Mouse (Mus musculus): ENCODE results near the gene Rgs19. TPM values are rescaled to one million over a fixed set of nuclear protein-coding genes. Genes with fewer than 3 reads are reported as not detected.

Rgs19 gene
- polyA plus RNA-seq, 1 experiment, result 25.7 TPM

GRCm38 (mm10) chr2:181684713-181685112 is 9.1 kb downstream of the Rgs19 start:
- Histone ChIP-seq H3K4me1 (ENCODE audit: control insufficient read depth, insufficient read depth, low read length) (no peaks in the 10 kb centered on the region; the same call in 1 of the 2 replicates), H3K27ac (ENCODE audit: control insufficient read depth, insufficient read depth, low read depth, low read length) (no peak overlapping the region), H3K36me3 (ENCODE audit: control insufficient read depth, insufficient read depth, low read length) (no peaks in the 10 kb centered on the region; the same call in 1 of the 2 replicates), H3K4me3 (ENCODE audit: control insufficient read depth, low read depth, low read length) (no peak overlapping the region), H3K27me3 (ENCODE audit: control insufficient read depth, insufficient read depth, low read length) (no peaks in the 10 kb centered on the region)
- no peak for TF ChIP-seq CTCF (IDR thresholded peaks at IDR 0.05; ENCODE audit: control insufficient read depth, insufficient read depth, insufficient replicate concordance, low read depth, low read length)
- TF ChIP-seq POLR2A (IDR thresholded peaks at IDR 0.05; ENCODE audit: control insufficient read depth, low read depth, low read length), result no peak

DNA sequence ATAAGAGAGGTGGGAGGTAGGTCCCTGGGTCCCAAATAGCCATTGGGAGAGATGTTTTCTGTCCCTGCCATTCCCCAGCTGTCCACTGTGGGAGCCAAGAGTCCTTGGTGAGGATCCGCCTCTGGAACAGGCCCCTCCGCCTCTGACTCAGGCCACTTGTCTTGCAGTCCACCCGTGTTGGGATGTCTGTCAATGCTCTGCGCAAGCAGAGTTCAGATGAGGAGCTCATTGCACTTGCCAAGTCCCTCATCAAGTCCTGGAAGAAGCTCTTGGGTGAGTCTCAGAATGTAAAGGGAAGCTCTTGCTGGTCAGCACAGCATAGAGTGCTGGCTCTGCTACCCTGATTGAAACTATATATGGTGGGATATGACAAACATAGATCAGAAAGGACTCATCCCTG is 10.4 kb downstream of the Rgs19 start:
- no peaks in the 10 kb centered on the region; the same call in 1 of the 2 replicates for H3K36me3 ChIP-seq (ENCODE audit: control insufficient read depth, insufficient read depth, low read length)
- no peak overlapping the region for H3K27ac ChIP-seq (ENCODE audit: control insufficient read depth, insufficient read depth, low read depth, low read length)
- no peak for TF ChIP-seq CTCF (IDR thresholded peaks at IDR 0.05; ENCODE audit: control insufficient read depth, insufficient read depth, insufficient replicate concordance, low read depth, low read length)
- TF ChIP-seq POLR2A (IDR thresholded peaks at IDR 0.05; ENCODE audit: control insufficient read depth, low read depth, low read length), result no peak
- H3K27me3 ChIP-seq (ENCODE audit: control insufficient read depth, insufficient read depth, low read length), result no peaks in the 10 kb centered on the region
- H3K4me1 ChIP-seq (ENCODE audit: control insufficient read depth, insufficient read depth, low read length), result peaks cover 2% of the 10 kb centered on the region
- H3K4me3 ChIP-seq (ENCODE audit: control insufficient read depth, low read depth, low read length), result no peak overlapping the region

DNA sequence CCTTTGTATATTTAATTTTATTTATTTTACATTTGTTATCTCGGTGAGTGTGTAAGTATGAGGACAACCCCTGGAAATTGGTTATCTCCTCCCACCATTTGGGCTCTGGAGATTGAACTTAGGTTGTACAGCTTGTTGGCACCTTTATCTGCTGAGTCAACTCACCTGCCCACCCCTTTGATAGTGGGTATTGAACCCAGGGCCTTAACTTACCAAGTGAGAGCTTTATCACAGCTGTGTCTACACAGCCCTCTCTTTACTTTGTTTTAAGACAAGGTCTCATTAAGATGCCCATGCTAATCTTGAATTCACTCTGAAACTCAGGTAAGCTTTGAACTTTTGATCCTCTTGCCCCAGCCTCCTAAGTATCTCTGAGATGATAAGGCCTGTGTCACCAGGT is 11.8 kb downstream of the Rgs19 start:
- Histone ChIP-seq H3K4me1 (ENCODE audit: control insufficient read depth, insufficient read depth, low read length) (peaks cover 2% of the 10 kb centered on the region), H3K27me3 (ENCODE audit: control insufficient read depth, insufficient read depth, low read length) (no peaks in the 10 kb centered on the region), H3K27ac (ENCODE audit: control insufficient read depth, insufficient read depth, low read depth, low read length) (no peak overlapping the region), H3K4me3 (ENCODE audit: control insufficient read depth, low read depth, low read length) (no peak overlapping the region; the same call in 1 of the 2 replicates), H3K36me3 (ENCODE audit: control insufficient read depth, insufficient read depth, low read length) (no peaks in the 10 kb centered on the region)
- TF ChIP-seq POLR2A (IDR thresholded peaks at IDR 0.05; ENCODE audit: control insufficient read depth, low read depth, low read length) (no peak), CTCF (IDR thresholded peaks at IDR 0.05; ENCODE audit: control insufficient read depth, insufficient read depth, insufficient replicate concordance, low read depth, low read length) (no peak)

DNA sequence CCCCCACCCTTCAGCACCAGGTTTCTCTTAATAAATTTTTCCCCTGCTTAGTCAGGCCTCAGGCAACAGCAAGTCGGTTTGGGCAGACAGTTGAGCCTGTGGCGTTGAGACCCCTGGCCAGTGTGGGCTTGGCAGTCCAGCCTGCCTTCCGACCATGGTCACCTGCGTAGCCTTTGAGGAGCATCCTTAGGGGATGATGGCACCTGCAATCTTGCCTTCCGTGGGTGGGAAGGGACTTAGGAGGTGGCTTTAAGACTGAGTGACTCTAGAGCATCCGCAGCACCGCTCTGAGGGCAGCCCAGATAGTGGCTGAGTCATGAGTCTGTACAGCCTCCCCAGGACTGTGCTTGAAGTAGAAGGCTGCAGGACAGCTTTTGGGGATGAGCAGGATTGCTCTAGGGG is 13.1 kb downstream of the Rgs19 start:
- Histone ChIP-seq H3K27me3 (ENCODE audit: control insufficient read depth, insufficient read depth, low read length) (no peaks in the 10 kb centered on the region), H3K36me3 (ENCODE audit: control insufficient read depth, insufficient read depth, low read length) (no peaks in the 10 kb centered on the region), H3K4me1 (ENCODE audit: control insufficient read depth, insufficient read depth, low read length) (peaks cover 3% of the 10 kb centered on the region), H3K27ac (ENCODE audit: control insufficient read depth, insufficient read depth, low read depth, low read length) (peak overlapping the region; percentile 95), H3K4me3 (ENCODE audit: control insufficient read depth, low read depth, low read length) (peak overlapping the region; percentile 97)
- no peak for TF ChIP-seq CTCF (IDR thresholded peaks at IDR 0.05; ENCODE audit: control insufficient read depth, insufficient read depth, insufficient replicate concordance, low read depth, low read length)
- TF ChIP-seq POLR2A (IDR thresholded peaks at IDR 0.05; ENCODE audit: control insufficient read depth, low read depth, low read length), result no peak

DNA sequence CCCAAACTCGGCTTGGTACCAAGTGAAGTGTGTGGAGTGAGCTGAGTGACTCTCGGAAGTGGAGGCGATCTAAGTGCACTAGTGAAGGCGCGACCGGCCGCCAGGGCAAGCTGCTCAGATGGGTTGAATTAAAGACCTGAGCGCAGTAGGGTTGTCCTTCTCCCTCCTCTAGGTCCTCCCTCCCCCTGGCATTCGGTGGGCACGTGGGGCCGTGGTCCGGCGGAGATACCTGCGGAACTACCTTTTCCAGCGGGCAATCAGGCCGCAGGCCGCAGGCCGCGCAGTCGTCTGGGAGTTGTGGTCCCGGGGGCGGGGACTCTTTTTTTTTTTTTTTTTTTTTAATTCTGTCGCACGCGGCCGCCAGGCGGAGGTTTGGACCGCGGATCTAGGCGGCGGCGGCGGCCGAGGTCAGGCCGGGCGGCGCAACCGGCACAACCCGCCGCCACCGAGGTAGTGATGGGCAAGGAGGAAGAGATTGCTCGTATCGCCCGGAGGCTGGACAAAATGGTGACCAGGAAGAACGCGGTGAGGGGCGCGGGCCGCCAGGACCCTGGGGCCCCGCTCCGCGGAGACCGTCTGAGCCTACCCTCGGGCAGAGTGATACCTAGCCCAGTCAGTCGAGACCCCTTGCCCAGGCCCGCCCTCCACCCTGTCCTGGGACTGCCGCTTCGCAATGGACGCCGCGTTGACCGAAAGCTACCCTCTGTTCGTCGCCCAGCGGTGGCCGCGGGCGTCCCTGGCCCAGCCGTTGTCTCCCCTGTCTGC is 13.6 kb downstream of the Rgs19 start, which contains the start of gene Tcea2:
Gene Tcea2, plus strand, starts transcription at position 360 of the 765 bp plus-strand sequence.
- H3K4me3 ChIP-seq (ENCODE audit: control insufficient read depth, low read depth, low read length), result peak within 1 kb of the TSS; percentile 97
- H3K27me3 ChIP-seq (ENCODE audit: control insufficient read depth, insufficient read depth, low read length), result no peaks in the 10 kb centered on the region
- H3K27ac ChIP-seq (ENCODE audit: control insufficient read depth, insufficient read depth, low read depth, low read length), result peak within 1 kb of the TSS; percentile 95
- H3K4me1 ChIP-seq (ENCODE audit: control insufficient read depth, insufficient read depth, low read length), result peaks cover 8% of the 10 kb centered on the region
- TF ChIP-seq POLR2A (IDR thresholded peaks at IDR 0.05; ENCODE audit: control insufficient read depth, low read depth, low read length) (no peak), CTCF (IDR thresholded peaks at IDR 0.05; ENCODE audit: control insufficient read depth, insufficient read depth, insufficient replicate concordance, low read depth, low read length) (no peak; the same call in 1 of the 2 replicates)
- no peaks in the 10 kb centered on the region for H3K36me3 ChIP-seq (ENCODE audit: control insufficient read depth, insufficient read depth, low read length)

DNA sequence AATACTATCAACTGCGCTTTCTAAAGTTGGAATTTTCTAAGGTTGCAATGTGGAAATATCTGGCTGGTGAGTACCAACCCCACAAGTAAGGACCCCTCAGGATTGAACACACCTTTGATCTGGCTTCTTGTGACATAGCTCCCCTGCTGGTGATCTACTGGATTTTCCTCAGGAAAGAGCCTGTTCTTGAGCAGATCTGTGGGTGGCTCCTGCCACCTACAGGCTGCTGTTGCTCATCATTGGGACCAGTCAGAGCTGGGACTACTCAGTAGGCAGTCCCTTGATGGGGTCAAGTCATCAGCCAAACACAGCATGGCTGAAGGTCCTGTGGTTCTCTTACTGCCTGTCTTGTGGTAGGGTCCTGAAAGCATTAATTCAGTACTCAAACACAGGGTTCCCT is 15.0 kb downstream of the Rgs19 start:
- H3K4me1 ChIP-seq (ENCODE audit: control insufficient read depth, insufficient read depth, low read length), result peaks cover 17% of the 10 kb centered on the region
- H3K36me3 ChIP-seq (ENCODE audit: control insufficient read depth, insufficient read depth, low read length), result no peaks in the 10 kb centered on the region
- peak overlapping the region; percentile 5 for H3K27ac ChIP-seq (ENCODE audit: control insufficient read depth, insufficient read depth, low read depth, low read length)
- H3K4me3 ChIP-seq (ENCODE audit: control insufficient read depth, low read depth, low read length), result no peak overlapping the region
- peak; percentile 76; the same call in 1 of the 2 replicates for TF ChIP-seq CTCF (IDR thresholded peaks at IDR 0.05; ENCODE audit: control insufficient read depth, insufficient read depth, insufficient replicate concordance, low read depth, low read length)
- no peak for TF ChIP-seq POLR2A (IDR thresholded peaks at IDR 0.05; ENCODE audit: control insufficient read depth, low read depth, low read length)
- H3K27me3 ChIP-seq (ENCODE audit: control insufficient read depth, insufficient read depth, low read length), result no peaks in the 10 kb centered on the region

- H3K36me3 ChIP-seq (ENCODE audit: control insufficient read depth, insufficient read depth, low read length), result no peaks in the 10 kb centered on the region
- H3K4me1 ChIP-seq (ENCODE audit: control insufficient read depth, insufficient read depth, low read length), result peaks cover 20% of the 10 kb centered on the region
- no peak overlapping the region; the same call in 1 of the 2 replicates for H3K4me3 ChIP-seq (ENCODE audit: control insufficient read depth, low read depth, low read length)
- H3K27me3 ChIP-seq (ENCODE audit: control insufficient read depth, insufficient read depth, low read length), result no peaks in the 10 kb centered on the region
- H3K27ac ChIP-seq (ENCODE audit: control insufficient read depth, insufficient read depth, low read depth, low read length), result 0 out of 2 replicates have a peak overlapping the region, but pooled peaks have one; percentile 15
- no peak for TF ChIP-seq CTCF (IDR thresholded peaks at IDR 0.05; ENCODE audit: control insufficient read depth, insufficient read depth, insufficient replicate concordance, low read depth, low read length)
These were observed 16.1 kb downstream of the Rgs19 start for GRCm38 (mm10) chr2:181677755-181678098.

Data from testis, adult 2 months (tissue).